Mouse (Mus musculus): ENCODE results near the gene Clta. TPM values are rescaled to one million over a fixed set of nuclear protein-coding genes. Genes with fewer than 3 reads are reported as not detected.

Gene Clta
- total and polyA plus RNA-seq, 3 experiments, result 451 to 589 TPM; not detected in 1

DNA sequence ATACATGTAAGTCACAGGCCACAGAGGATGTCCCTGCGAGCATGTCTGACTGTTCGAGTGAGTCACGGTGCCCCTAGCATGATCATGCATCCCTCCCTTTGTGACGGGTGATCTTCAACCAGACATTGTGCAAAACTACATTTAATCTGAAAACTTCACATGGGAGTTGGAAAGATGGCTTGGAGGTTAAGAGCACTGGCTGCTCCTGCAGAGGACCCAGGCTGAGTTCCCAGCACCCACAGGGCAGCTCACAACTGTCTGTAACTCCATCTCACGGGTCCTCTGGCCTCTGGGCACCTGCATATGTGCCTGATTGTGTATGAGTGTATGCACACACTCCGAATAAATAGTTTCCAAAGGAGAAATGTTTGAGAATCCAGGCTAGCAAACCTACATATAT lies 20.0 kb downstream of the Clta start:
- H3K36me3 ChIP-seq (ENCODE audit: control insufficient read depth in 1 of 2, insufficient read depth in 2 of 2, low read length in 2 of 2), result peaks cover 0 to 45% of the 10 kb centered on the region in 2 experiments; a peak in 2 of 4 replicates
- no peaks in the 10 kb centered on the region for H3K9me3 ChIP-seq (replicated peaks; ENCODE audit: insufficient read depth, low read length)
- no peak for DNase-seq (ENCODE audit: low read depth, low spot score)
- peaks cover 23% of the 10 kb centered on the region for H3K79me2 ChIP-seq (ENCODE audit: control insufficient read depth, insufficient read depth, low read length, poor library complexity)
- TF ChIP-seq UBTF (IDR thresholded peaks at IDR 0.05; ENCODE audit: borderline replicate concordance, insufficient read depth, low read depth, low read length) (no peak), MAX (IDR thresholded peaks at IDR 0.05; ENCODE audit: low read length) (no peak), RCOR1 (IDR thresholded peaks at IDR 0.05; ENCODE audit: low read depth, low read length) (no peak), POLR2A (IDR thresholded peaks at IDR 0.05; ENCODE audit: control insufficient read depth in 1 of 2, insufficient read depth in 1 of 2, low read depth in 1 of 2, low read length in 2 of 2, poor library complexity in 1 of 2) (no peak), ETS1 (IDR thresholded peaks at IDR 0.05; ENCODE audit: low read depth, low read length) (no peak), MYB (IDR thresholded peaks at IDR 0.05; ENCODE audit: low read depth, low read length) (no peak), CHD2 (IDR thresholded peaks at IDR 0.05; ENCODE audit: low read length) (no peak), ZC3H11A (IDR thresholded peaks at IDR 0.05; ENCODE audit: low read depth, low read length) (no peak)
- H3K4me3 ChIP-seq (ENCODE audit: control insufficient read depth in 1 of 2, insufficient read depth in 1 of 2, low read depth in 2 of 2, low read length in 2 of 2), result no peak overlapping the region
- H3K27ac ChIP-seq (ENCODE audit: control insufficient read depth, low read depth, low read length), result no peak overlapping the region
- no peaks in the 10 kb centered on the region for H3K4me1 ChIP-seq (ENCODE audit: control insufficient read depth in 1 of 2, insufficient read depth in 2 of 2, low read length in 2 of 2)
- no peaks in the 10 kb centered on the region for H3K27me3 ChIP-seq (ENCODE audit: control insufficient read depth in 1 of 2, insufficient read depth in 2 of 2, low read length in 2 of 2)
- no peak overlapping the region for H3K9ac ChIP-seq (ENCODE audit: control insufficient read depth, low read depth, low read length, poor library complexity, severe bottlenecking)

DNA sequence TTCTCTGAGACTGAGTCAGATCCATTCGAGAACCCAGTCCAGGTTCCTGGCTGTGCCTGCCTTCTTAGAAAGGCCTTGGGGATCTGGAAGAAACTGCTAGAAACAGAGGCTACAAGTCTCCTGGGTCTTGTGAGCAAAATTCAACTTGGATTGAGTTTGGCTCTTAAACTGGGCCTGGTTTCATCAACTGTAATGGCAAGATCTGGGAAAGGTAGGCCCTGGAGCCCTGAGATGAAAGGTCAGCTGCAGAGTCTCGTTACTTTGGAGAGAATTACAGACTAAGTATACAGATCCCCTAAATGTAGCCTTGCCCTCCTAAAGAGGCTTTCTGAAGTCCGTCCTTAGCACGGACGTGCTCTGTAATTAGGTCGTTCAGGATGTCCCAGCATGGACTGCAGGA lies 21.3 kb downstream of the Clta start:
- peaks cover 0 to 38% of the 10 kb centered on the region in 2 experiments; a peak in 2 of 4 replicates for H3K36me3 ChIP-seq (ENCODE audit: control insufficient read depth in 1 of 2, insufficient read depth in 2 of 2, low read length in 2 of 2)
- H3K4me3 ChIP-seq (ENCODE audit: control insufficient read depth in 1 of 2, insufficient read depth in 1 of 2, low read depth in 2 of 2, low read length in 2 of 2), result no peak overlapping the region
- no peaks in the 10 kb centered on the region for H3K4me1 ChIP-seq (ENCODE audit: control insufficient read depth in 1 of 2, insufficient read depth in 2 of 2, low read length in 2 of 2)
- TF ChIP-seq TCF12 (IDR thresholded peaks at IDR 0.05; ENCODE audit: low read depth, low read length), result no peak
- TF ChIP-seq TAL1 (IDR thresholded peaks at IDR 0.05; ENCODE audit: low read length), result no peak
- no peak for TF ChIP-seq USF2 (IDR thresholded peaks at IDR 0.05; ENCODE audit: borderline replicate concordance in 1 of 2, insufficient read depth in 1 of 2, low read depth in 1 of 2, low read length in 2 of 2)
- no peak for TF ChIP-seq ETS1 (IDR thresholded peaks at IDR 0.05; ENCODE audit: low read depth, low read length)
- TF ChIP-seq NELFE (IDR thresholded peaks at IDR 0.05; ENCODE audit: low read depth, low read length), result no peak
- no peak for TF ChIP-seq SIN3A (IDR thresholded peaks at IDR 0.05; ENCODE audit: low read length)
- TF ChIP-seq MEF2A (IDR thresholded peaks at IDR 0.05; ENCODE audit: extremely low read depth, insufficient replicate concordance, low read depth, low read length, poor library complexity, severe bottlenecking), result no peak
- TF ChIP-seq BHLHE40 (IDR thresholded peaks at IDR 0.05; ENCODE audit: borderline replicate concordance, low read depth, low read length), result no peak
- TF ChIP-seq MAX (IDR thresholded peaks at IDR 0.05; ENCODE audit: low read length), result no peak
- TF ChIP-seq GATA1 (IDR thresholded peaks at IDR 0.05; ENCODE audit: low read depth, low read length), result no peak
- H3K9ac ChIP-seq (ENCODE audit: control insufficient read depth, low read depth, low read length, poor library complexity, severe bottlenecking), result no peak overlapping the region
- H3K9me3 ChIP-seq (replicated peaks; ENCODE audit: insufficient read depth, low read length), result no peaks in the 10 kb centered on the region
- H3K27me3 ChIP-seq (ENCODE audit: control insufficient read depth in 1 of 2, insufficient read depth in 2 of 2, low read length in 2 of 2), result no peaks in the 10 kb centered on the region
- no peak overlapping the region for H3K27ac ChIP-seq (ENCODE audit: control insufficient read depth, low read depth, low read length)
- no peak for DNase-seq (ENCODE audit: low read depth, low spot score)
- H3K79me2 ChIP-seq (ENCODE audit: control insufficient read depth, insufficient read depth, low read length, poor library complexity), result peaks cover 13% of the 10 kb centered on the region
